Mouse (Mus musculus) heart, postnatal 0 days (tissue): ENCODE data around the gene Tex14.
"Not testable (repeated sequence)": the region's sequence is repeated elsewhere in the genome, so short reads cannot be mapped to it uniquely, and the experiment has no call there.

Experiments
- CTCF ChIP-seq: IDR thresholded peaks from 2 replicates; pipeline ENCODE4 v1.5.1; 2016; ENCODE audit warnings: antibody characterized with exemption, control low read depth, low read depth
- EP300 ChIP-seq: IDR thresholded peaks from 2 replicates; pipeline ENCODE4 v1.6.1; 2016; ENCODE audit warnings: antibody characterized with exemption, low read depth

GRCm38 (mm10) chr11:87449847-87450246 lies 45.0 kb downstream of the Tex14 start:
- TF ChIP-seq CTCF, EP300: not testable (repeated sequence)
